Mouse (Mus musculus) myocyte (in vitro differentiated cells): ENCODE data around the gene Tle3. TPM values are rescaled to one million over a fixed set of nuclear protein-coding genes. Genes with fewer than 3 reads are reported as not detected.

ENCODE experiments used
- H3K27me3 ChIP-seq: one replicate; pipeline ENCODE4 v1.6.1; 2011; ENCODE audit not compliant: control insufficient read depth, insufficient read depth, insufficient read length
- H3K36me3 ChIP-seq: one replicate; pipeline ENCODE4 v1.6.1; 2011; ENCODE audit not compliant: control insufficient read depth, insufficient read depth
- H3K4me2 ChIP-seq: one replicate; pipeline ENCODE4 v1.6.1; 2011; ENCODE audit warnings: low read depth, control low read depth
- H3K4me3 ChIP-seq: one replicate; pipeline ENCODE4 v1.5.1; 2011; ENCODE audit warnings: mild to moderate bottlenecking, control low read depth, moderate library complexity
- H3K79me2 ChIP-seq: one replicate; pipeline ENCODE4 v1.6.1; 2011; ENCODE audit not compliant: control insufficient read depth, insufficient read depth
- H3ac ChIP-seq: one replicate; pipeline ENCODE4 v1.6.1; 2011; ENCODE audit not compliant: control insufficient read depth, insufficient read length
- CEBPB ChIP-seq: IDR thresholded peaks from 2 replicates; pipeline ENCODE4 v1.6.1; 2011; ENCODE audit warnings: mild to moderate bottlenecking, moderate library complexity; ENCODE audit not compliant: poor library complexity, insufficient read depth, severe bottlenecking
- E2F4 ChIP-seq: IDR thresholded peaks from one replicate; pipeline ENCODE4 v1.6.1; 2011; ENCODE audit warnings: mild to moderate bottlenecking, control low read depth, moderate library complexity; ENCODE audit not compliant: insufficient read depth
- MAX ChIP-seq: IDR thresholded peaks from one replicate; pipeline ENCODE4 v1.6.1; 2011; ENCODE audit warnings: low read depth, mild to moderate bottlenecking, control low read depth
- MYOD1 ChIP-seq, 3 experiments: IDR thresholded peaks; one replicate each; pipeline ENCODE4 v1.6.1; 2011; ENCODE audit warnings: control low read depth in 2 of 3, low read depth in 2 of 3, mild to moderate bottlenecking in 2 of 3, moderate library complexity in 1 of 3; ENCODE audit not compliant: insufficient read length in 2 of 3, control insufficient read depth in 1 of 3
- MYOG ChIP-seq, 3 experiments: IDR thresholded peaks; one replicate each; pipeline ENCODE4 v1.6.1; 2011; ENCODE audit warnings: control low read depth in 2 of 3, low read depth in 2 of 3, mild to moderate bottlenecking in 2 of 3; ENCODE audit not compliant: insufficient read length in 2 of 3, control insufficient read depth in 1 of 3, insufficient read depth in 1 of 3
- POLR2A ChIP-seq: IDR thresholded peaks from one replicate; pipeline ENCODE4 v1.6.1; 2011; ENCODE audit warnings: low read depth, mild to moderate bottlenecking, control low read depth, moderate library complexity; ENCODE audit not compliant: insufficient read length
- POLR2AphosphoS2 ChIP-seq: IDR thresholded peaks from one replicate; pipeline ENCODE4 v1.6.1; 2011; ENCODE audit warnings: low read depth, control low read depth; ENCODE audit not compliant: insufficient read length
- REST ChIP-seq: IDR thresholded peaks from one replicate; pipeline ENCODE4 v1.6.1; 2011; ENCODE audit warnings: mild to moderate bottlenecking, control low read depth, moderate library complexity; ENCODE audit not compliant: insufficient read depth, insufficient read length
- SRF ChIP-seq: IDR thresholded peaks from one replicate; pipeline ENCODE4 v1.6.1; 2011; ENCODE audit warnings: low read depth; ENCODE audit not compliant: control insufficient read depth, insufficient read length
- TCF12 ChIP-seq: IDR thresholded peaks from one replicate; pipeline ENCODE4 v1.6.1; 2011; ENCODE audit warnings: mild to moderate bottlenecking, control low read depth; ENCODE audit not compliant: poor library complexity, insufficient read depth, severe bottlenecking
- TCF3 ChIP-seq: IDR thresholded peaks from one replicate; pipeline ENCODE4 v1.6.1; 2011; ENCODE audit warnings: low read depth, control low read depth; ENCODE audit not compliant: insufficient read length
- USF1 ChIP-seq: IDR thresholded peaks from one replicate; pipeline ENCODE4 v1.6.1; 2011; ENCODE audit warnings: low read depth, mild to moderate bottlenecking, control low read depth, moderate library complexity
- polyA plus RNA-seq: library from polyadenylated mRNA; unstranded; fragments of >200 nt; fragmentation: generic; extraction: Trizol; gene quantifications from one replicate; pipeline ENCODE4 v1.2.1, GENCODE M21; 2012; ENCODE audit warnings: missing spikeins

Tle3 gene
- polyA plus RNA-seq, 1 experiment: 62.1 TPM

DNA sequence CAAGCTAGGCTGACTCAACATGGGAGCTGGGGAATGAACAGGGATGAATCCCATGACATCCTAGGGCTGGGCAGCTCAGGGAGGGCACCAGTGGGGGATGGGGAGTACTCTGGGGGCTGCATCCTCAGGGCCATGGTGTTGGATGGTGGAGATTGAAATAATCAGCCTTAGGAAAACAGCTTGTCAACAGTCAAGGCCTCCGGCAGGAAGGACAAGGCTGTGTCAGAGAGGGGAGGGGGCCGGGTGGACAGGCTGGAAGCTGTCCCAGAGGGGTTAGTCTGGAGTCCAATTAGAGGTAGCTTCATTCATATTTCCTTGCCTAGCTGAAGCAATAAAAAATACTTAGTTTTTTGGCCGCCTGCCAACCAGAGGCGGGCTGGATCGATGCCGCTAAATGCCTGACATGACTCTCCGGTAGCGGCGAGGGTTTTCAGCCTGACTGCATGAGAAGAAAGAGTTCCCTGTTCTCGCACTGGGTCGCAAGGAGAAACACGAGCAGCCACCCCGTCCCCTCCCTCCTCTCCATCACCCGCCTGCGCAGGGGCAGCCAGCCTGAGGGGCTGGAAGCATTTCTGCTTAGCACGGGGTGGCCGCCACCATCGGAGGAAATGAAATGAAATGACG, 32.9 kb downstream of the Tle3 start:
- H3ac ChIP-seq: no peak overlapping the region
- no peak overlapping the region for H3K4me2 ChIP-seq
- H3K4me3 ChIP-seq: no peak overlapping the region
- TF ChIP-seq E2F4 (no peak), TCF12 (no peak), SRF (no peak), POLR2AphosphoS2 (no peak), MYOD1 (IDR thresholded peaks at IDR 0.05; ENCODE audit: control insufficient read depth in 1 of 3, insufficient read length in 2 of 3, low read depth in 2 of 3) (no peak), TCF3 (no peak), MYOG (IDR thresholded peaks at IDR 0.05; ENCODE audit: control insufficient read depth in 1 of 3, insufficient read depth in 1 of 3, insufficient read length in 2 of 3, low read depth in 2 of 3) (no peak), USF1 (no peak), MAX (no peak), POLR2A (no peak), REST (no peak), CEBPB (no peak)
- H3K79me2 ChIP-seq: no peaks in the 10 kb centered on the region
- no peaks in the 10 kb centered on the region for H3K27me3 ChIP-seq
- H3K36me3 ChIP-seq: peaks cover 62% of the 10 kb centered on the region

DNA sequence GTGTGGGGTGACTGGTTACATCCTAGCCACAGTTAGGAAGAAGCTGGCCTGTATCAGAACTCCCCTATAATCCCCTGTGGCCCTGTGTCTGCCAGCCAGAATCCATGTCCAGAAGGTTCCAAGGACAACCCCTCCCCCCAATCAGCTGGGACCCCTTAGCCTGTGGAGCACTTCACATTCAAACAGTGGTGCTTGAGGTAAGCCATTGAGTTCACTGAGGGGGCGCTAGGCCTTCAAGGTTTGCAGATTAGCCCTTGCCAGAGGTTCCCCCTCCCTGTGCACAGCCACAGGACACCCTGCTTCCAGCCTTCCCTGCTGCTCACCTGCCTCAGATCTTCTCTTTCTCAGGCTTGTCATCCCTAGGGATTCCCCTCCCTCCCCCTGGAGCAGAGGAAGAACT, 34.2 kb downstream of the Tle3 start:
- peaks cover 71% of the 10 kb centered on the region for H3K36me3 ChIP-seq
- H3K4me2 ChIP-seq: no peak overlapping the region
- H3K27me3 ChIP-seq: no peaks in the 10 kb centered on the region
- TF ChIP-seq E2F4: no peak
- no peak for TF ChIP-seq CEBPB
- no peak for TF ChIP-seq MAX
- no peak overlapping the region for H3ac ChIP-seq
- H3K79me2 ChIP-seq: no peaks in the 10 kb centered on the region
- no peak overlapping the region for H3K4me3 ChIP-seq

DNA sequence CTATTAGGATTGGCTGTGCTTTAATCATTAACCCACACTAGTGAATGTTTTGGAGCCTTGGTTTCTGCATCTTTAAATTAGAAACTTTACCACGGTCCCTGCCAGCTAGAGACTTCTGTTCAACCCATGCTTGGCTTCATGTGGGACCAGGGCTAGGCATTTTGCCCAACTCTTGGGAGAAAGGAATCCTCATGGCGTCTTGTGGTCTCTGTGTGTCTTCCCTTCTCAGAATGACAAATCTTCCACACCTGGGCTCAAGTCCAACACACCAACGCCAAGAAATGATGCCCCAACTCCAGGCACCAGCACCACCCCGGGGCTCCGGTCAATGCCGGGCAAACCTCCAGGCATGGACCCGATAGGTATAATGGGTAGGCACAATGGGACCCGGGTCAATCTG, 36.9 kb downstream of the Tle3 start:
- Histone ChIP-seq H3K4me2 (no peak overlapping the region), H3K36me3 (peaks cover 76% of the 10 kb centered on the region), H3ac (no peak overlapping the region), H3K79me2 (no peaks in the 10 kb centered on the region), H3K27me3 (no peaks in the 10 kb centered on the region), H3K4me3 (no peak overlapping the region)
- TF ChIP-seq SRF (no peak), E2F4 (no peak), MAX (no peak), MYOD1 (IDR thresholded peaks at IDR 0.05; ENCODE audit: control insufficient read depth in 1 of 3, insufficient read length in 2 of 3, low read depth in 2 of 3) (no peak), TCF12 (no peak), TCF3 (no peak), CEBPB (no peak), POLR2A (no peak), POLR2AphosphoS2 (no peak), MYOG (IDR thresholded peaks at IDR 0.05; ENCODE audit: control insufficient read depth in 1 of 3, insufficient read depth in 1 of 3, insufficient read length in 2 of 3, low read depth in 2 of 3) (no peak), USF1 (no peak), REST (no peak)

DNA sequence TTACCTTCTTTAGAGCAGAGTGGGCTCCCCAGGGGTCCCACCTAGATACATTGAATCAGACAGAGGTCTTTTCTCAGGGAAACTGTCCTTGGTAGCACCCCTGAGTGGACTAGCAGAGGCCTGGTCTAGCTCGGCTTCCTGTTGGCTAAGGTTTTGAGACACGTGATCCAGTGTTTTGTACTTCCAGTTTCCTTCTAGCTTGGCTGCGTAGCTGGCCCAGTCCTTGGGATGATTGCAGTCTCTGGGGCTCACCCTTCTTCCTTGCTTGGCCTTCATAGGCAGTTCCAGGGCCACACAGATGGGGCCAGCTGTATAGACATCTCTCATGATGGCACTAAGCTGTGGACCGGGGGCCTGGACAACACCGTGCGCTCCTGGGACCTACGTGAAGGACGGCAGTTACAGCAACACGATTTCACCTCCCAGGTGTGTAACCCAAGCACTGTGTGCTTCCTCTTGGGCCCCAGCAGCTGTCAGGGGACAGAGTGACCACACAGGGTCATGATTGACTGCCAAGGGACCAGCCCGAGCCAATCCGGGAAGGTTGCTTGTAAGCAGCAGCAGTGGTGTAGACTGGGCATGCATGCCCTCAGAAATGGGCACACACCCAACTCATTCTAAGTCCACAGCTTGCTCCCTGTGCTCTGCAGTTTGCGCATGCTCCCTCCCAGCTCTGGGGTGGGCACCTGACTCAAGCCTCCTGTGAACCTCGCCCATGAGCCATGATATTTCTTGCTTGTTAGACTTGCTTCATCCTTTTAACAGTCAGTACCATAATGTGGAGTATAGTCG, 41.7 kb downstream of the Tle3 start:
- no peaks in the 10 kb centered on the region for H3K27me3 ChIP-seq
- TF ChIP-seq MYOG (IDR thresholded peaks at IDR 0.05; ENCODE audit: control insufficient read depth in 1 of 3, insufficient read depth in 1 of 3, insufficient read length in 2 of 3, low read depth in 2 of 3): no peak
- no peak for TF ChIP-seq REST
- no peak overlapping the region for H3K4me3 ChIP-seq
- H3K36me3 ChIP-seq: peaks cover 69% of the 10 kb centered on the region
- H3K79me2 ChIP-seq: no peaks in the 10 kb centered on the region
- H3K4me2 ChIP-seq: no peak overlapping the region
- no peak overlapping the region for H3ac ChIP-seq

DNA sequence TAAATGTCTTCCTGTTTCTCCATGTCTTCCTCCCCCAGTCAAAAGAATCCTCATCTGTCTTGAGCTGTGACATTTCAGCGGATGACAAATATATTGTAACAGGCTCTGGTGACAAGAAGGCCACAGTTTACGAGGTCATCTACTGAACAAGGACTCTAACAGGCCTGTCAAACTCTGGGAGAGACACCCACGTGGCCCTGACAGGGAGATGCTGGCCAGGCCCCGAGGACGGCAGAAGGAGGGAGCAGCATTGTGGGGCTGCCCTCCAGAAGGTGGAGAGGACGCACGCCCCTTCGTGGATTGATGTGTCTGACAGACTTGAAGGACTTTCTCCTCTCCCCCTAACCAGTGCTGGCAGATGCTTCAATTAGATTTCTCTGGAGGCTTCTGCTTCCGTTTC, 44.4 kb downstream of the Tle3 start:
- Histone ChIP-seq H3K36me3 (peaks cover 43% of the 10 kb centered on the region), H3K79me2 (no peaks in the 10 kb centered on the region), H3K4me2 (no peak overlapping the region), H3ac (no peak overlapping the region), H3K4me3 (no peak overlapping the region), H3K27me3 (no peaks in the 10 kb centered on the region)
- TF ChIP-seq MYOG (IDR thresholded peaks at IDR 0.05; ENCODE audit: control insufficient read depth in 1 of 3, insufficient read depth in 1 of 3, insufficient read length in 2 of 3, low read depth in 2 of 3) (no peak), POLR2AphosphoS2 (no peak), POLR2A (no peak), USF1 (no peak), REST (no peak), TCF3 (no peak), MAX (no peak), SRF (no peak), CEBPB (no peak), E2F4 (no peak), MYOD1 (IDR thresholded peaks at IDR 0.05; ENCODE audit: control insufficient read depth in 1 of 3, insufficient read length in 2 of 3, low read depth in 2 of 3) (no peak), TCF12 (no peak)
